Mouse (Mus musculus): ENCODE data around the gene 2410015M20Rik. TPM values are rescaled to one million over a fixed set of nuclear protein-coding genes. Genes with fewer than 3 reads are reported as not detected.

The 2410015M20Rik gene
- polyA plus RNA-seq, 1 experiment from 2014 or later = 192 TPM

DNA sequence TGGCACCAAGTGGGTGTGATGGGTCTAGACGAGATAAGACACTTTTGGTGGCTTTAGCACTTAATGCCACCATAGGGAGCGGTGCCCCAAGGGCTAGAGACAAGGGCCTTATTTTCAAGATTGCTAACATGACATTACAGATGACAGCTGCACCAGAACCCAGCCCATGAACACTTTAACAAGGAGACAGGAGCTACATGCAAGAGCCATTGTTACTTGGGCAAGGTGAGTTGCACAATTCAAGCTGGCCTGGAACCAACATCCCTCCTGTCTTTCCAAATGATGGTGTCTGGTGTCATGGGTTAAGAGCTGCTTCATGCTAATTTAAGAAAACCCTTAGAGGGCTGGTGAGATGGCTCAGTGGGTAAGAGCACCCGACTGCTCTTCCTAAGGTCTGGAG lies 50.2 kb downstream of the 2410015M20Rik start:
- H3K4me1 ChIP-seq = 0 out of 2 replicates have a peak, but pooled peaks cover under 1% of the 10 kb centered on the region
- WGBS = 81% methylated on average over 3 of the region's 3 CpGs
- ATAC-seq (ENCODE audit: low FRiP score, low read depth) = no peak
- no peak overlapping the region for H3K27ac ChIP-seq
- H3K27me3 ChIP-seq (replicated peaks) = no peaks in the 10 kb centered on the region
- peaks cover 36% of the 10 kb centered on the region for H3K36me3 ChIP-seq
- no peak overlapping the region for H3K4me3 ChIP-seq
- no peaks in the 10 kb centered on the region for H3K9me3 ChIP-seq
- no peak overlapping the region for H3K4me2 ChIP-seq (replicated peaks)
- no peak overlapping the region for H3K9ac ChIP-seq

- peak; percentile 59 for ATAC-seq (ENCODE audit: low FRiP score, low read depth)
- peaks cover 27% of the 10 kb centered on the region for H3K36me3 ChIP-seq
- H3K27me3 ChIP-seq (replicated peaks) = no peaks in the 10 kb centered on the region
- H3K9ac ChIP-seq = no peak overlapping the region
- no peak overlapping the region for H3K4me2 ChIP-seq (replicated peaks)
- H3K27ac ChIP-seq = no peak overlapping the region
- H3K4me3 ChIP-seq = no peak overlapping the region
- whole genome bisulfite sequencing = 17% methylated on average over 3 of the region's 3 CpGs
- H3K4me1 ChIP-seq = 0 out of 2 replicates have a peak, but pooled peaks cover 3% of the 10 kb centered on the region
- no peaks in the 10 kb centered on the region for H3K9me3 ChIP-seq
Measured at GRCm38 (mm10) chr17:56558448-56558847, 51.1 kb downstream of the 2410015M20Rik start.

Other genes with a start within 250 kb of the 2410015M20Rik start
- 294 and 314 TPM in 2 replicates for gene Ptprs, start 133.3 kb downstream of the 2410015M20Rik start, polyA plus RNA-seq (2016; fragmentation: Nextera tagmentation; extraction: Ambion mirVana)
- gene Znrf4, start 97.3 kb downstream of the 2410015M20Rik start, polyA plus RNA-seq (2016; fragmentation: Nextera tagmentation; extraction: Ambion mirVana) = not detected in 2 replicates
- 1.1 and 1.4 TPM in 2 replicates for gene Gm20219, start 55.4 kb downstream of the 2410015M20Rik start, polyA plus RNA-seq (2016; fragmentation: Nextera tagmentation; extraction: Ambion mirVana)
- gene Safb2, start 25.2 kb downstream of the 2410015M20Rik start, polyA plus RNA-seq (2016; fragmentation: Nextera tagmentation; extraction: Ambion mirVana) = 87.1 and 90.5 TPM in 2 replicates
- 140 and 162 TPM in 2 replicates for gene Safb, start 24.9 kb downstream of the 2410015M20Rik start, polyA plus RNA-seq (2016; fragmentation: Nextera tagmentation; extraction: Ambion mirVana)
- 1,187 and 1,201 TPM in 2 replicates for gene Rpl36, start 3.6 kb upstream of the 2410015M20Rik start, polyA plus RNA-seq (2016; fragmentation: Nextera tagmentation; extraction: Ambion mirVana)
- gene Lonp1, start 17.1 kb upstream of the 2410015M20Rik start, polyA plus RNA-seq (2016; fragmentation: Nextera tagmentation; extraction: Ambion mirVana) = 53.7 and 54.3 TPM in 2 replicates
- gene Catsperd, start 18.4 kb upstream of the 2410015M20Rik start, polyA plus RNA-seq (2016; fragmentation: Nextera tagmentation; extraction: Ambion mirVana) = 0.93 and 1.5 TPM in 2 replicates
- gene Ranbp3, start 63.5 kb upstream of the 2410015M20Rik start, polyA plus RNA-seq (2016; fragmentation: Nextera tagmentation; extraction: Ambion mirVana) = 105 and 106 TPM in 2 replicates
- gene Ndufa11, start 108.0 kb upstream of the 2410015M20Rik start, polyA plus RNA-seq (2016; fragmentation: Nextera tagmentation; extraction: Ambion mirVana) = 404 and 428 TPM in 2 replicates
- gene Vmac, start 108.3 kb upstream of the 2410015M20Rik start, polyA plus RNA-seq (2016; fragmentation: Nextera tagmentation; extraction: Ambion mirVana) = 15.0 and 16.3 TPM in 2 replicates
- gene Nrtn, start 147.8 kb upstream of the 2410015M20Rik start, polyA plus RNA-seq (2016; fragmentation: Nextera tagmentation; extraction: Ambion mirVana) = 3.4 and 3.7 TPM in 2 replicates
- gene Dus3l, start 155.0 kb upstream of the 2410015M20Rik start, polyA plus RNA-seq (2016; fragmentation: Nextera tagmentation; extraction: Ambion mirVana) = 49.3 and 54.3 TPM in 2 replicates
- gene Prr22, start 160.5 kb upstream of the 2410015M20Rik start, polyA plus RNA-seq (2016; fragmentation: Nextera tagmentation; extraction: Ambion mirVana) = 1.6 and 1.8 TPM in 2 replicates
- 4.9 and 6.0 TPM in 2 replicates for gene Rfx2, start 221.2 kb upstream of the 2410015M20Rik start, polyA plus RNA-seq (2016; fragmentation: Nextera tagmentation; extraction: Ambion mirVana)

Measured in neural tube, embryonic 12.5 days (tissue).